Mouse (Mus musculus): Measurements from ENCODE around the gene Gfer.

DNA sequence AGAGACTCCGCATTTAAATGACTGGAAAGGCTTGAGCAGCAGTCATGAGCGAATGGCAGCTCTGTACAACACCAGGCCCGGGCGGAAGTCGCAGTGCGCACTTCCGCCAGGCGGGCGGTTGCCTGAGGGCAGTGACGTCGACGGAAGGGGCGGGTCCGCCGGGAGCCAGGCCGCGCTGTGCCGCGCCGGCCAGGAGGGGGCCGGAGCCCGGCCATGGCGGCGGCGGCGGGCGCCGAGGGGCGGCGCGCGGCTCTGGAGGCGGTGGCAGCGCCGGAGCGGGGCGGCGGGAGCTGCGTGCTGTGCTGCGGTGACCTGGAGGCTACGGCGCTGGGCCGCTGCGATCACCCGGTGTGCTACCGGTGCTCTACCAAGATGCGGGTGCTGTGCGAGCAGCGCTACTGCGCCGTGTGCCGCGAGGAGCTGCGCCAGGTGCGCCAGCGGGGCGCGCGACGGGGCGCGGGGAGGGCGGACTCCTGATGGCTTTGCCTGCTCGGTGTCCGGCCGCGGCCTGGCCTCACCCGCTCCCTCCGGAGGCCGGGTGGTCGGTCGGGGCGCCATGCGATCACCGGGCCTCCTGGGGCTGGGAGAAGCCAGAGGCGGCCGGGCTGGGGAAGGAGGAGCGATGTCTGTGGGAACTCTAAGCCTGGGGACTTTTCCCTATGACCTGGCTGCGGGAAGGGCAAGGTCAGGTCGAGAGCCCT, 26.3 kb downstream of the Gfer start, which contains the start of gene Zfp598:
- TF ChIP-seq CTCF (IDR thresholded peaks at IDR 0.05; ENCODE audit: low read depth, low read length) (peak; percentile 16; the same call in 1 of the 2 replicates), POLR2A (IDR thresholded peaks at IDR 0.05; ENCODE audit: extremely low read depth, insufficient read depth, low read length) (peak; percentile 43; the same call in 1 of the 2 replicates)

Measured in liver, adult 2 months (tissue).